Mouse (Mus musculus) gastrocnemius, postnatal 25 days (tissue): ENCODE measurements around the gene Ift27. TPM values are rescaled to one million over a fixed set of nuclear protein-coding genes. Genes with fewer than 3 reads are reported as not detected.

Experiments
- total RNA-seq, 2 experiments: library from RNA; stranded (reverse); gene quantifications; 1 replicate in 1 of 2; 2 replicates in 1 of 2; pipeline ENCODE4 v1.2.3; 2021

The Ift27 gene
- total RNA-seq, 2 experiments from 2014 or later: 20.2 to 22.5 TPM

Other genes starting within 250 kb of the Ift27 start
- gene Txn2, start 245.1 kb downstream of the Ift27 start, total RNA-seq: 100 to 1,000 TPM; 210 to 254 TPM
- gene Foxred2, start 217.4 kb downstream of the Ift27 start, total RNA-seq: under 1 TPM; 0.54 to 0.86 TPM
- gene Eif3d, start 203.3 kb downstream of the Ift27 start, total RNA-seq: 10 to 100 TPM; 52.8 to 52.9 TPM
- gene Cacng2, start 54.1 kb downstream of the Ift27 start, total RNA-seq: not detected
- gene Pvalb, start 32.3 kb upstream of the Ift27 start, total RNA-seq: over 10,000 TPM; 18,412 to 20,409 TPM
- gene Ncf4, start 70.7 kb upstream of the Ift27 start, total RNA-seq: 1 to 10 TPM; 1.2 to 1.4 TPM
- 1 to 10 TPM in 1 of 2 experiments, under 1 TPM in 1; 0.38 to 1.1 TPM for gene Csf2rb2, start 131.6 kb upstream of the Ift27 start, total RNA-seq
- 1 to 10 TPM in 1 of 2 experiments, under 1 TPM in 1; 0.95 to 2.4 TPM for gene Csf2rb, start 151.6 kb upstream of the Ift27 start, total RNA-seq
- not detected for gene Tex33, start 221.8 kb upstream of the Ift27 start, total RNA-seq
- 10 to 100 TPM; 18.4 to 26.5 TPM for gene Tst, start 231.8 kb upstream of the Ift27 start, total RNA-seq
- 10 to 100 TPM; 55.7 to 56.8 TPM for gene Mpst, start 232.3 kb upstream of the Ift27 start, total RNA-seq